Mouse (Mus musculus) MEL (cell line): ENCODE measurements around the gene Rprd1b. TPM values are rescaled to one million over a fixed set of nuclear protein-coding genes. Genes with fewer than 3 reads are reported as not detected.
A peak's percentile ranks its signal among the peaks of the same experiment; 100 is the strongest.

Experiments used
- DNase-seq: peaks from one replicate; pipeline ENCODE4 v3.0.0; 2011; ENCODE audit warnings: low read depth, low spot score
- H3K27ac ChIP-seq: 2 replicates; pipeline ENCODE4 v1.5.1; 2012; ENCODE audit warnings: low read depth, mild to moderate bottlenecking, control low read depth, low read length, moderate library complexity; ENCODE audit not compliant: control insufficient read depth
- H3K27me3 ChIP-seq, 2 experiments: fragments of 150-350 bp in 1 of 2; sonication (generic) in 1 of 2; 2 replicates each; pipeline ENCODE4 v1.6.1; 2012; ENCODE audit warnings: low read length in 2 of 2, mild to moderate bottlenecking in 2 of 2, improper control_type of control experiment in 1 of 2, moderate library complexity in 1 of 2; ENCODE audit not compliant: insufficient read depth in 2 of 2, control insufficient read depth in 1 of 2
- H3K36me3 ChIP-seq, 2 experiments: 2 replicates each; pipeline ENCODE4 v1.6.1; 2012 to 2014; ENCODE audit warnings: low read length in 2 of 2, improper control_type of control experiment in 1 of 2, inconsistent platforms in 1 of 2, mild to moderate bottlenecking in 1 of 2; ENCODE audit not compliant: insufficient read depth in 2 of 2, control insufficient read depth in 1 of 2
- H3K4me1 ChIP-seq, 2 experiments: fragments of 150-350 bp in 1 of 2; sonication (generic) in 1 of 2; 2 replicates each; pipeline ENCODE4 v1.6.1; 2012; ENCODE audit warnings: low read length in 2 of 2, improper control_type of control experiment in 1 of 2, mild to moderate bottlenecking in 1 of 2; ENCODE audit not compliant: insufficient read depth in 2 of 2, control insufficient read depth in 1 of 2
- H3K4me3 ChIP-seq, 2 experiments: fragments of 150-350 bp in 1 of 2; sonication (generic) in 1 of 2; 2 replicates each; pipeline ENCODE4 v1.5.1; 2012; ENCODE audit warnings: low read depth in 2 of 2, low read length in 2 of 2, mild to moderate bottlenecking in 2 of 2, moderate library complexity in 2 of 2, control low read depth in 1 of 2, improper control_type of control experiment in 1 of 2; ENCODE audit not compliant: control insufficient read depth in 1 of 2, insufficient read depth in 1 of 2
- H3K79me2 ChIP-seq: 2 replicates; pipeline ENCODE4 v1.6.1; 2012; ENCODE audit warnings: mild to moderate bottlenecking, low read length, moderate library complexity; ENCODE audit not compliant: control insufficient read depth, poor library complexity, insufficient read depth
- H3K9ac ChIP-seq: 2 replicates; pipeline ENCODE4 v1.6.1; 2012; ENCODE audit warnings: low read depth, mild to moderate bottlenecking, control low read depth, low read length, moderate library complexity; ENCODE audit not compliant: control insufficient read depth, poor library complexity, severe bottlenecking
- H3K9me3 ChIP-seq: fragments of 150-350 bp; sonication (generic); replicated peaks from 2 replicates; pipeline ENCODE4 v1.6.1; 2012; ENCODE audit warnings: mild to moderate bottlenecking, low read length, improper control_type of control experiment, moderate library complexity; ENCODE audit not compliant: insufficient read depth
- CHD1 ChIP-seq: IDR thresholded peaks from 2 replicates; pipeline ENCODE4 v1.6.1; 2012; ENCODE audit warnings: low read depth, mild to moderate bottlenecking, inconsistent platforms, low read length, improper control_type of control experiment
- CHD2 ChIP-seq: IDR thresholded peaks from 2 replicates; pipeline ENCODE4 v1.6.1; 2011; ENCODE audit warnings: low read length, improper control_type of control experiment
- CTCF ChIP-seq, 3 experiments: IDR thresholded peaks in 2 of 3; conservative IDR thresholded peaks in 1 of 3; 2 replicates each; pipeline ENCODE4 v1.5.1; 2011 to 2012; ENCODE audit warnings: low read length in 3 of 3, low read depth in 2 of 3, mild to moderate bottlenecking in 2 of 3, improper control_type of control experiment in 1 of 3, inconsistent platforms in 1 of 3, mixed read lengths in 1 of 3, moderate library complexity in 1 of 3; ENCODE audit not compliant: control insufficient read depth in 1 of 3, insufficient read depth in 1 of 3, poor library complexity in 1 of 3, severe bottlenecking in 1 of 3
- EP300 ChIP-seq, 2 experiments: IDR thresholded peaks; 2 replicates each; pipeline ENCODE4 v1.6.1; 2011; ENCODE audit warnings: improper control_type of control experiment in 2 of 2, low read length in 2 of 2, low read depth in 1 of 2, mild to moderate bottlenecking in 1 of 2
- ETS1 ChIP-seq: IDR thresholded peaks from 2 replicates; pipeline ENCODE4 v1.6.1; 2012; ENCODE audit warnings: low read depth, mild to moderate bottlenecking, inconsistent platforms, low read length, improper control_type of control experiment, moderate library complexity
- GATA1 ChIP-seq: IDR thresholded peaks from 2 replicates; pipeline ENCODE4 v1.6.1; 2011; ENCODE audit warnings: low read depth, low read length, improper control_type of control experiment
- HCFC1 ChIP-seq: IDR thresholded peaks from 2 replicates; pipeline ENCODE4 v1.6.1; 2012; ENCODE audit warnings: low read depth, mild to moderate bottlenecking, inconsistent platforms, low read length, improper control_type of control experiment, moderate library complexity
- KAT2A ChIP-seq: conservative IDR thresholded peaks from 2 replicates; pipeline ENCODE4 v1.6.1; 2012; ENCODE audit warnings: low read depth, low read length, improper control_type of control experiment, inconsistent platforms
- MAFK ChIP-seq: IDR thresholded peaks from 2 replicates; pipeline ENCODE4 v1.6.1; 2011; ENCODE audit warnings: low read depth, mild to moderate bottlenecking, low read length, improper control_type of control experiment, borderline replicate concordance
- MAX ChIP-seq: IDR thresholded peaks from 2 replicates; pipeline ENCODE4 v1.6.1; 2011; ENCODE audit warnings: low read length, improper control_type of control experiment
- MAZ ChIP-seq: IDR thresholded peaks from 2 replicates; pipeline ENCODE4 v1.6.1; 2012; ENCODE audit warnings: low read depth, mild to moderate bottlenecking, inconsistent platforms, low read length, improper control_type of control experiment
- MXI1 ChIP-seq: IDR thresholded peaks from 2 replicates; pipeline ENCODE4 v1.6.1; 2011; ENCODE audit warnings: mild to moderate bottlenecking, low read depth, low read length, improper control_type of control experiment
- MYB ChIP-seq: IDR thresholded peaks from 2 replicates; pipeline ENCODE4 v1.6.1; 2011; ENCODE audit warnings: mild to moderate bottlenecking, low read depth, low read length, improper control_type of control experiment
- NRF1 ChIP-seq: IDR thresholded peaks from 2 replicates; pipeline ENCODE4 v1.6.1; 2014; ENCODE audit warnings: low read depth, mild to moderate bottlenecking, inconsistent platforms, low read length, improper control_type of control experiment, moderate library complexity; ENCODE audit not compliant: poor library complexity, insufficient read depth, severe bottlenecking
- POLR2A ChIP-seq, 2 experiments: IDR thresholded peaks; 2 replicates each; pipeline ENCODE4 v1.6.1; 2011 to 2012; ENCODE audit warnings: low read length in 2 of 2, mild to moderate bottlenecking in 2 of 2, control low read depth in 1 of 2, improper control_type of control experiment in 1 of 2, low read depth in 1 of 2, moderate library complexity in 1 of 2; ENCODE audit not compliant: control insufficient read depth in 1 of 2, insufficient read depth in 1 of 2, poor library complexity in 1 of 2
- POLR2AphosphoS5 ChIP-seq: IDR thresholded peaks from 2 replicates; pipeline ENCODE4 v1.6.1; 2012; ENCODE audit warnings: low read depth, borderline replicate concordance, mild to moderate bottlenecking, inconsistent platforms, low read length, moderate library complexity, mixed read lengths
- RAD21 ChIP-seq: IDR thresholded peaks from 2 replicates; pipeline ENCODE4 v1.6.1; 2011; ENCODE audit warnings: mild to moderate bottlenecking, low read depth, low read length, improper control_type of control experiment
- RCOR1 ChIP-seq: IDR thresholded peaks from 2 replicates; pipeline ENCODE4 v1.6.1; 2012; ENCODE audit warnings: low read depth, mild to moderate bottlenecking, inconsistent platforms, low read length, improper control_type of control experiment
- TAL1 ChIP-seq: IDR thresholded peaks from 2 replicates; pipeline ENCODE4 v1.6.1; 2012; ENCODE audit warnings: mild to moderate bottlenecking, inconsistent platforms, low read length, moderate library complexity, mixed read lengths
- TBP ChIP-seq: IDR thresholded peaks from 2 replicates; pipeline ENCODE4 v1.8.0; 2011; ENCODE audit warnings: low read depth, low read length, improper control_type of control experiment
- USF1 ChIP-seq: IDR thresholded peaks from 2 replicates; pipeline ENCODE4 v1.6.1; 2014; ENCODE audit warnings: low read depth, mild to moderate bottlenecking, inconsistent platforms, low read length, improper control_type of control experiment, moderate library complexity
- polyA plus RNA-seq, 2 experiments: library from polyadenylated mRNA; stranded (reverse) in 1 of 2; unstranded in 1 of 2; fragments of >175 nt in 1 of 2; fragments of >200 nt in 1 of 2; gene quantifications; 2 replicates each; pipeline versions ENCODE4 v1.2.1 to v1.2.4; 2012; ENCODE audit warnings: low replicate concordance in 2 of 2, low read depth in 1 of 2; ENCODE audit not compliant: insufficient read length in 2 of 2, insufficient read depth in 1 of 2, missing spikeins in 1 of 2
- total RNA-seq: library from RNA; depleted of rRNA; stranded (reverse); fragments of 300-350 nt; gene quantifications from 2 replicates; pipeline ENCODE4 v1.2.3, GENCODE M21; 2012

The Rprd1b gene
- total and polyA plus RNA-seq, 3 experiments = 14.2 to 35.1 TPM; not detected in 1

DNA sequence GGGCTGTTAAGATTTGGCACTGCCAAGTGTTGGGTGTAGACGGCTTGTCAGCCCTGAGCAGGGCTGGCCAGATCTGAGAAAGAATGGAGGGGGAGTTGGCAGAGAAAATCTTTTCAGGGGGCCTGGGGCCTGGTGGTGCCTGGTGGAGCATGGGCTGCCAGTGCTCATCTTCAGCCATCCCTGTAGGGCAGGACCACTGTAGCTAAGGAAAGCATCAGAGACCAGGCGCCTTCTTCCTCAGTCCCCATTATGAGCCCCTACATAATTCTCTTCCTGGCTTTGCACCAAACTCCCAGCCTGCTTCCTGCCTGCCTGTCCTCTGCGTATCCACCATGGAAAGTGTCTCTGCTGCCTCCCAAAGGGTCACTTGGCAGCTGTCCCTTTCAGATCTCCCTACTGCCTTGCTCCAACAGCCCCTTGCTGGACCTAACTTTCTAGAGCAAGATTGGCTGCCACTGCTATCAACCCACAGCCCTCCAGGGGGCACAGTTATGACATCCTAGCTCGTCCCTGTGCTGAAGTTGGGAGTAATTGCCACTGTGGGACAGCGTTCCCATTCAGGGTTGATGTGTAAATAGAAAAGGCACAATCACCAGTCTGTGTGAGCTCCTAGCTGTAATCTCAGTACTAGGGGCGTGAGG lies 78.8 kb downstream of the Rprd1b start (continued):
- TF ChIP-seq NRF1 (no peak), POLR2AphosphoS5 (no peak), EP300 (IDR thresholded peaks at IDR 0.05; ENCODE audit: low read depth in 1 of 2, low read length in 2 of 2) (no peak), RAD21 (peak; percentile 60), CHD2 (no peak), USF1 (no peak), MAZ (no peak), MXI1 (no peak), MAX (no peak), MYB (no peak)

DNA sequence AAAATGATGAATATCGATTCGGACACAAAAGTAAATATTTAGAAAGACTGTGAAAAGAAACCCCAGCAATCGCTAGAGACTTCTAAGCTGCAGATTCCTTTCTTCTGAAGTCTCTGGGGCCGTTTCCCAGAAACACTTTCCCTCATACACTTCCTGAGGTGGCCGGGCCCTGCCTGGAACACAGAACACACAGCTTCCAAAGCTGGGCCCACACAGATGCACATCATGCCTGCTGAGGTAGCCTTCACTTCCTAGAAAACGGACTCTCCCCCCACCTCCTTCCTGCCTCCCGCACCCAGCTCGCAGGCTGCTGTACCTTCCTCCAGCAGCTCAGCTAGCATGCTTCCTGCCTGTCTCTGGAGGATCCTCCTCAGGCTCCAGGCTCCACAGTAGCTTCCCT lies 81.2 kb downstream of the Rprd1b start:
- H3K4me1 ChIP-seq = peaks cover 0 to 3% of the 10 kb centered on the region in 2 experiments; a peak in 1 of 4 replicates

DNA sequence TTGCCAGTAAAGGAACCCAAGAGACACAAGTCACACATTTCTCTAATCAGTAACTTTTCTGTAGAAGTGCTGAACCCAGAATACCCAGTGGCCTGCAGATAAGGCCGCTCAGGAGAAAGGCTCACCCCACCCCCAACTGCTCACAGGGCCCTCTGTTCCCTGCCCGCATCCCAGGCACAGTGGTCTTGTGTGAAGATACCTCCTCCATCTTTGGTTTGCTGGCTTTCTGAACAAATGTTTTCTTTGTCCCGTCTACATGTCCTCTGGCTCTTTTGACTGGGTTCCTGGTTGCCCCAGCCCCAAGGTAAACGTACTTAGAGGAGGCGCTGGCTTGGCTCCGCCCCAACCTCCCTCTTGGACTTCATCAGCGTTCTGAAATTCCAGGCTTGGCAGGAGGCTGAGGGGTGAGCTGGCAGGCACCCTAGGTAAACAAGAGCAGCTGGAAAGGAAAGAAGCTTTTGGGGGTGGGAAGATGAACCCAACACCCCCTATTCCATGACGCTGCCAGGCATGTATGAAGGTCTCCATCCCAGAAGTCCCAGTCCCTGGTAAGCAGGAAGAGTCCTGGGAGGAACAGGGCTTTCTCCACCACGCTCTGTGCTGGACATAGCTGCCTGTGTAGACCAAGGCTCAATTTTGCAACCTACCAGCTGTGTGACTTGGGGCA lies 85.4 kb downstream of the Rprd1b start:
- H3K9ac ChIP-seq = no peak overlapping the region
- no peak overlapping the region for H3K27ac ChIP-seq
- H3K9me3 ChIP-seq = no peaks in the 10 kb centered on the region
- no peaks in the 10 kb centered on the region for H3K79me2 ChIP-seq
- H3K27me3 ChIP-seq = no peaks in the 10 kb centered on the region
- no peak overlapping the region for H3K4me3 ChIP-seq
- H3K4me1 ChIP-seq = peaks cover 0 to 3% of the 10 kb centered on the region in 2 experiments; a peak in 1 of 4 replicates
- 0 out of 4 replicates have a peak, but pooled peaks of 1 of the 2 experiments have one; percentile 9 for TF ChIP-seq EP300 (IDR thresholded peaks at IDR 0.05; ENCODE audit: low read depth in 1 of 2, low read length in 2 of 2)
- TF ChIP-seq GATA1 = no peak
- H3K36me3 ChIP-seq = no peaks in the 10 kb centered on the region
- DNase-seq = peak; percentile 23

More for the DNA sequence above, 81.2 kb downstream of the Rprd1b start:
- no peak overlapping the region for H3K4me3 ChIP-seq
- no peak overlapping the region for H3K27ac ChIP-seq
- TF ChIP-seq POLR2A (IDR thresholded peaks at IDR 0.05; ENCODE audit: control insufficient read depth in 1 of 2, insufficient read depth in 1 of 2, low read depth in 1 of 2, low read length in 2 of 2, poor library complexity in 1 of 2) (no peak), HCFC1 (no peak), TAL1 (no peak), CHD1 (no peak), MAFK (no peak), GATA1 (no peak), KAT2A (no peak), MXI1 (no peak), ETS1 (no peak), RCOR1 (no peak), CTCF (IDR thresholded peaks at IDR 0.05 in 2 of 3, conservative IDR thresholded peaks at IDR 0.05 in 1 of 3; ENCODE audit: control insufficient read depth in 1 of 3, insufficient read depth in 1 of 3, low read depth in 2 of 3, low read length in 3 of 3, poor library complexity in 1 of 3, severe bottlenecking in 1 of 3) (no peak), TBP (no peak)
- no peaks in the 10 kb centered on the region for H3K27me3 ChIP-seq
- no peaks in the 10 kb centered on the region for H3K9me3 ChIP-seq
- H3K79me2 ChIP-seq = no peaks in the 10 kb centered on the region
- DNase-seq = no peak
- no peaks in the 10 kb centered on the region for H3K36me3 ChIP-seq
- H3K9ac ChIP-seq = no peak overlapping the region
